Mouse (Mus musculus) retina, adult 2 months (tissue): ENCODE measurements around the gene Iqce.

ENCODE experiments used
- DNase-seq: peaks from one replicate; pipeline ENCODE4 v3.0.0-alpha.2; 2012; ENCODE audit warnings: low read depth, low spot score

Iqce gene

GRCm38 (mm10) chr5:140639871-140640270, 62.3 kb downstream of the Iqce start:
- no peak for DNase-seq

DNA sequence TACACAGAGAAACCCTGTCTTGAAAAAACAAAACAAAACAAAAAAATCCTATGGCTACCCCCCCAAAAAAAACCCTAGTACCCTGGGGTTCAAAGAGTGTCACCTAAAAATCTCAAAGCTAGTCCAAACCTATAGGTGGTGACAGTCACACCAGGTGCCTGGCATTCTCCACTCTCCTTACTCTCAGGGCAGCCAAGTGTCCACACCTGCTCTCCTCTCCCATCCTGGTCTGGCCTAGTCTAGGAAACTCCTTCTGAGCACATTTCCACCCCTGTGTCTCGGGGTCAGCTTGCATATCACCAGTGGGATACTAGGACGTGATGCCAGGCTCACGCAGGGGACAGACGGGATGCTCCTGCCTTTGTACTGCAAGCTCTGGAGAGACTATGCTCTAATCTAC, 62.9 kb downstream of the Iqce start:
- no peak for DNase-seq

GRCm38 (mm10) chr5:140638484-140638883, 63.7 kb downstream of the Iqce start:
- no peak for DNase-seq

DNA sequence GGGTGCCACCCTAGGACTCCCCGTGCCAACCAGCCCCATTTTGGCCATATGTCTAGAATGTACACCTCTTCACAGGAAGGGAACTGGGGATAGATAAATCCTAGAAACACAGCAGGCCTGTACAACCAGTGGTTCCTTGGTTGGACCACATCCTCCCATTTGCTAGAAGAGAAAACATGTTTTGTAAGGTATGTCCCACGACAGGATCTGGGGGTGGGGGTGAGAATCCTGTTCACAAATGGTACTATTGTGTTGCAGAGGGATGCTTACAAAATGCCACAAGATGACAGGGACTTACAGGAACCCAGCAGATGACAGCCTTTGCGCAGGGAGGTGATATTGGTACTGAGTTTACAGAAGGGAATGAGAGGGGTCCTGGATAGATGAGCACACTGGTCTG, 64.2 kb downstream of the Iqce start:
- no peak for DNase-seq

GRCm38 (mm10) chr5:140637058-140637410, 65.1 kb downstream of the Iqce start:
- DNase-seq = no peak

- DNase-seq = no peak
Observed at GRCm38 (mm10) chr5:140636316-140637057, 65.7 kb downstream of the Iqce start.

GRCm38 (mm10) chr5:140634798-140635722, 67.1 kb downstream of the Iqce start:
- no peak for DNase-seq

- no peak for DNase-seq
Observed at GRCm38 (mm10) chr5:140633432-140633831, 68.7 kb downstream of the Iqce start.

GRCm38 (mm10) chr5:140628995-140629394, 73.2 kb downstream of the Iqce start:
- DNase-seq = no peak

DNA sequence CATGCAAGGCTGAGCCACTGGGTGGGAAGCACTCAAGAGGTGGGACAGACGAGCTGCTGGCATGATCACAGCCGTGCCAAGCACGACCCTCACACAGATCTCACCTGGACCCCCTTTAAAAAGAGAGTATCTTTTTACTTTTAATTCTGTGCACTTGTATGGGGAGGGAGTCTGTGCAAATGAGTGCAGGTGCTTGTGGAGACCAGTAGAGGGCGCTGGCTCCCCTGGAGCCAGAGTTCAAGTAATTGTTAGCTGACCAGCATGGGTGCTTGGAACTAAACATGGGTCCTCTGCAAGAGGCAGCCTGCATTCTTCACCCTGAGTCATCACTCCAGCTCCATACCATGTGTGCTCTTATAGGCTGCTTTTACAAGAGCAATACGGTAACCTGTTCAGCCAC, 74.6 kb downstream of the Iqce start:
- DNase-seq = no peak

DNA sequence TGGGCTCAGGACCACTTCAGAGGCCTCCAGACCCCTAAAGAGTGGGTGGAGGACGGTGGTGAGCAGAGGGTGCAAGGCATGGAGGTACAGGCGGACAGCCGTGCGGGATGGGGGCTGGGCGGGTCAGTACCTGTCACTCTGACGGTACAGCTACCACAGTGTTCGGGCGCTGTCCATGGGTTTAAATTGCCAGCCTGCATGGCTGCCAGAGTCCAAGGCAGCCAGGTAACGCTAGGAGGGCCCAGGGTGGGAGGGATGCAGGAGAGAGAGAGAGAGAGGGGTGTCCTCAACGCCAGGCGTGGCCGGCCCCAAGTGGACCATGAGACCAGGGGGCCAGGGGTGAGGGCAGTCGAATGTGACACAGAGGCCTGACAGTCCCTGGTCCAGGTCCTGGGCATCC, 77.2 kb downstream of the Iqce start:
- DNase-seq = no peak

DNA sequence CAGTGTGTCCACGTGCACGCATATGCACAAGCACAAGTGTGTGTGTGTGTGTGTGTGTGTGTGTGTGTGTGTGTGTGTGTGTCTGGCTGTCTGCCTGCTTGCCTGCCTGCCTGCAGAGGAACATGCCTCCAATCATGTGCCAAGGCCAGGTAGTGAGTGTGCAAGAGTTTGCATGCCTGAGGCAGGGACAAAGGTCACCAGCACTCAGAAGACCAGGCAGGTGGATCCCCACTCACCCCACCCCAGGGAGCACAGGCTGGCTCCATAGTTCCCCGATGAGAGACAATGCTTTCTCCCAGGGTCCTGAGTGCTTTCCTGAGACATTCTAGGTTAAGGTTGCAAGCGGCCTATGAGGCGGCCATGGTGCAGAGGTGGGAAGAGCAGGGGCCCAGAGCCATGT, 77.9 kb downstream of the Iqce start:
- DNase-seq = no peak

DNA sequence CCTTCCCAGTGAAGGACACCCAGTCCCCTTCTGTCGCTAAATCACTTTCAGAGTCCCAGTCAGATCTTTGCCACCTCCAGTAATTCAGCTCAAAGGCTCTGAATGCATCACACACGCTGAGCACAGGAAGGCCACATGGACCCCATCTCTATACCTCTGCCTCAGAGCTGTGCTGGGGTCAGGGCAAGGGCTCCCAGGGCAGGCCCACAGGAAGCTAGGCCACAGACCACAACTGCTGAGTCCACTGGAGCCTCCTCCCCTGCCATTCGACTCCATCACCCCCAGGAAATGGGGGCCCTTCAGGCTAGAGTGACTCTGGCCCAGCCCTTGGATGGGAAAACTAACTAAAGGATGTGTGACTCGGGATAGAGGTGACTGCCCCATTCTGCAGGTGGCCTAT, 78.4 kb downstream of the Iqce start:
- DNase-seq = no peak

DNA sequence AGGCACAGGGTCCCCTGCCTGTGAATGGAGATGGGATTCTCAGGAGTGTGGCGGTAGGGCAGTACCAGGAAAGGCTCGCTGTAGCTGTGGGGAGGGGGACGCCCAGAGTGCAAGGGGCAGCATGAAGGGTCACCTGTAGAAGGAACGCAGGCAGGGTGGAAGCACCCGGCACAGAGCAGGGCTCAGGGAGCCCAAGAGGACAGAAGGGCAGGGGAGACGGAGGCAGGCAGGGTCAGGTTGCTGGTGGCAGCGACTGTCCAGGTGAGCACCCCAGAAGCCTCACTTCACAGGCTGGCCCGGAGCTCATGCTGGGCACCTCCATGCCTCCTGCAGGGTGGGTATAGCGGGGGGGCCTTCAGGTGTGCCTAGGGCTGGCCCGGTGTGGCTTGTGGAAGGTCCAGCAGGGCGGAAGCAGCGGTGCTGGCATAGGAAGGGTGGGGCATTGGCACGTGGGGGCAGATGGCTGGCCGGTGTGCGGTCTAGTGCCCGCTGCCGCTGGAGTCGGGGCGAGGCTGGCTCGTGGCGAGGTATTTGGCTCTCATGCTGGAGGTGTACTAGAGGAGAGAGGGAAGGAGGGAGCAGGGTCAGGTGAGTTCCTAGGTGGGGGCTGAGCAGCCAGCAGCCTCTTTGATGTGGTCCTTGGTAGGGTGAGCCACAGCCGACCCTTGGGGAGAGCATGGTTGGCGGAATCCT, 79.1 kb downstream of the Iqce start:
- DNase-seq = no peak

- DNase-seq = no peak
Observed at GRCm38 (mm10) chr5:140621517-140621916, 80.7 kb downstream of the Iqce start.

DNA sequence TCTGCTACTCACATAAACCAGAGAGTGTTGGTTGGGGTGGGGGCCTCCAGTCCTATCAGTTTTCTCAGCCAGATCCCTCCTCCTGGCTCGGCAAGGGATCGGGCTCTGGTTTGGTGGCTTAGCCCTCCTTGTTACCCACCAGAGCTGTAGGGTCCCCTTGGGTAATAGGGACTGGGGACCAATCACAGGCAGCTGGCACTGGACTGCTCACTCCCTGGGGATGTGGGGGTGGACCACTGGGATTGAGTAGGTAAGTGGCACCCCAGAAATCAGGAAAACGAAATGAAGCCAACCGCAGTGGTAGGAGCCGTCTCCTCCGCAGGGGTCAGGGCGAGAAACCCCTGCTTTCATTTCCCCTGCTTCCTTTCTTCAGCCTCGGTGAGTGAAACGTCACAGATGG, 81.1 kb downstream of the Iqce start:
- no peak for DNase-seq

DNA sequence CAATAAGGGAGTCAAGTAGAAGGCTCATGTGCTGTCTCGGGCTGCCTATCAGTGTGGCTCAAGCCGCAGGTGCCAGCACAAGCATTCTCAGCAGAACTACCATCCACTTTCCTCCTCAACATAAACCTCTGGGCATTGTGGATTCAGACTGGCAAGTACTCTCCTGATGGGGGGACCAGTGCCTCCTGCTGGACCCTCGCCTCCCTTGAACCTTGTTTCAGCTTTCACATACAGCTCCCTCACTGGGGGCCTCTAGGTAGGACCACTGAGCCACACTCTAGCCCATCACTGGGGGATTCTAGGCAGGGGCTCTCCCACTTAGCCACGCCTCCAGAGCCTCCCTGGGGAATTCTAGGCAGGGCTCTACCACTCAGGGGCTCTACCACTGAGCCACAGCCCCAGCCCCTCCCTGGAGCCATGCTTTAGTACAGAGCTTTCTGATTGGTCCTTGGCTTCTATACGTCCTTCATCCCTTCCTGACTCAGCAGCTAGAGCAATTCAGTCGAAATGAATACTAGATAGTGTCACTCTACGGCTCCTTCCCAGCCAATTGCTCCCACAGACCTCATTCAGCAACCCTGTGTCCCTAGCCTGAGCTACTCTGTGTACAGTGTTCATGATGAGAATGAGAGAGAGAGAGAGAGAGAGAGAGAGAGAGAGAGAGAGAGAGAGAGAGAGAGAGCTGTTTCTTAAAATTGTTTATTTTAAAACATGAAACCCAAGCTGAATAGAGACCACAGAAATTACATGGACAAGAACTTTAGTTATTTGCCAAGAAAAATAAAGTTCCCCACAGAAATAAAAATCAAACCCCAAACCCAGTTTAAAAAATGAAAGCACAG, 82.1 kb downstream of the Iqce start:
- DNase-seq = no peak

DNA sequence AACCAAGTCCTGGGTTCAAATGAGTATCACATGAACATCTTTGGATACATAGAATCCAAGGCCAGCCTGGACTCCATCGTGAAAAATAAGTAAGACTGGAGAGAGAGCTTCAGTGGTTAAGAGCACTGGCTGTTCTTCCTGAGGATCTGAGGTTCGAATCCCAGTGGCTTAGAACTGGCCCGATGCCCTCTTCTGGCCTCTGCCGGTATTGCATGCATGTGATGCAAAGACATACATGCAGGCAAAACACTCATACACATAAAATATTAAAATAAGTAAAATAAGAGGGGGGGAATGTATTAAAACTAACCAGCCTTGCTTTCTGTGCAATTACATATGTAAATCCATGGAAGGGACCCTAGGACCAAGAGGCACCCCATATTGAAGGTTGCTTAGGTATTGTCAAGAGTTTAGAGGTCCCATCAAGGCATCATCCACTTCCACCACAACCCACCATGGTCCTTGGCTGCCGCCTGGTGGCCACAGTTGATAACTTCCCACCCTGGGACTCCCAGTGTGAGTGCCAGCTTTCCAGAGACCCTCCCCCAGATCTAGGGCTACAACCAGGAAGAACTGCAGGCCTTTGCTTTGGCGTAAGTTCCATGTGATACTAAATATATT, 82.9 kb downstream of the Iqce start:
- DNase-seq = no peak

- DNase-seq = no peak
Observed at GRCm38 (mm10) chr5:140617714-140618113, 84.5 kb downstream of the Iqce start.

GRCm38 (mm10) chr5:140616691-140617090, 85.5 kb downstream of the Iqce start:
- DNase-seq = no peak

DNA sequence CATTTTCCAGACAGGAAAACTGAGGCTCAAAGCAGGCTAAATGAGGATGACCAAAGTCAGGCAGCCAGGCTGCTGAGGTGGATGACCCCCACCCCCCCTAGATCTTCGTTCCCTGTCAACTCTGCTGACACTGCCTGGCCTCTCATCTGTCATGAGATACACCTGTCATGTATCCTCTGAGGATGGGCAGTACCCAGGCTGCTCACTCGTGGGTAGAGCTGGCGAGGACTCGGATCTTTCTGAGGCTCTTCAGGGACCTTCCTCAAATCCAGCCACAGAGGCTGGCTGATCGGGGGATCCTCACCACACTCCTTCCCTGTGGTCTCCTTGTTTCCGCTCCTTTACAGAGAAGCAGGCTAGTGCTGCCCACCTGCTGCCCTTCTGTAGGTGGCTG, 86.1 kb downstream of the Iqce start:
- DNase-seq = no peak
